In the genomic region with DNA sequence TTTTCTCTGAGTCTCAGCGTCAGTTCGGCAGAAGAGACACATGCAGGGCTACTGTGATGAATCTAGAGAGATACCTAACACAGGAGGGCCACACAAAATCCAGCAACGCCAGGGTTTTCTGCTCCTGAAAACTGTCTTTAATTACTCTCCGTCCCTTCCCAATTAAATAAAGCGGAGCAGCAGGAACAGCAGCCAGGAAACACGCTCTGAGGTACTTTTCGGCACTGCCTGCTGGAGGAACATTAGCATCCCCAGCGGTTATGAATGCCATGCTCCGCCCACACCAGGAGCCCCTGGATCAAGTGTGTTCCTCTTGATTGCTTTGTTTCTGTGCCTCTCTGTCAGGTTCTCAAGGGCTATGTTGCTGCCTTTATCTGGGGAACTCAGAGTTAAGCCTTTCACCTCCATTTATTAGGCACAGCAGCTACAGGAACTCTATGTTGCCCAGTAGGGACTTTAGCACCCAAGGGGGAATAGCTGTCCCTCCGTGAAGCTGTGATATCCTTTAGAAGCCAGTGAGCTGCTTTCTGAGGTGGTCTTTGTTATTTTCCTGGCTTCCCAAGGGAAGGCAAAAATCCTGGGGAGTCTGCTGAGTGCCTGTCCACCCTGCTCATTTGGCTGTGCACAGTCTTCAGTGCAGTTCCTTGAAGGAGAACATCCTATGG, we compare ENCODE assay signal across 9 mouse cellular contexts.
DNase-seq lines count a peak whose midpoint lies in the region; ATAC-seq and TF ChIP-seq lines count a peak whose summit lies in the region.
"Had no signal": no experiment of that assay in that cellular context is flagged by ENCODE, and none has a peak within 500 bp of the region (broad histone marks: within the 10 kb centered on the region; RNA-seq: fewer than 3 reads in every experiment).

No protein-coding gene starts in this region.

- 11% methylated on average over 10 of the region's 10 CpGs for WGBS in heart, embryonic 14.5 days
- WGBS in hindbrain, embryonic 13.5 days = 12% methylated on average over 10 of the region's 10 CpGs
- WGBS in midbrain, postnatal 0 days = 8% methylated on average over 10 of the region's 10 CpGs

- H3K4me3 ChIP-seq in heart, embryonic 14.5 days (ENCODE audit: control insufficient read depth in 1 of 2, insufficient read depth in 1 of 2, low read depth in 1 of 2, low read length in 2 of 2) = no peak overlapping the region
- H3K4me3 ChIP-seq in hindbrain, embryonic 13.5 days = no peak overlapping the region
- no peak overlapping the region for H3K4me3 ChIP-seq in midbrain, postnatal 0 days (ENCODE audit: low read depth, low read length)
- H3K4me3 ChIP-seq: megakaryocyte, embryonic 14.5 days had no signal

- H3K36me3 ChIP-seq in heart, embryonic 14.5 days (ENCODE audit: control insufficient read depth, insufficient read depth, low read length) = no peaks in the 10 kb centered on the region
- no peaks in the 10 kb centered on the region for H3K36me3 ChIP-seq in hindbrain, embryonic 13.5 days
- H3K36me3 ChIP-seq in midbrain, postnatal 0 days (ENCODE audit: insufficient read depth, low read length) = no peaks in the 10 kb centered on the region

- no peak for ATAC-seq in heart, embryonic 14.5 days (ENCODE audit: insufficient number of reproducible peaks, insufficient read depth, low FRiP score, low read depth)
- ATAC-seq in hindbrain, embryonic 13.5 days (ENCODE audit: low FRiP score) = no peak
- ATAC-seq in midbrain, postnatal 0 days (ENCODE audit: low FRiP score) = no peak

- no peak for DNase-seq in heart, postnatal 36 days
- DNase-seq in embryo, embryonic 9.5 days (ENCODE audit: extremely low spot score) = peak; percentile 25
- DNase-seq in midbrain, postnatal 0 days (ENCODE audit: low spot score) = peak; percentile 36
- no peak for DNase-seq in thymus, adult 18-20 months
- no peak for DNase-seq in spleen, postnatal 4 days (ENCODE audit: low spot score in 2 of 2)
- DNase-seq in cerebellum, postnatal 25 days = no peak

- intact Hi-C loops in heart, postnatal 36 days (cut with DNase I) = no loop called here

- no peak overlapping the region for H3K9ac ChIP-seq in heart, embryonic 14.5 days (ENCODE audit: low read length)
- H3K9ac ChIP-seq in hindbrain, embryonic 13.5 days = peak overlapping the region; percentile 10; the same call in 1 of the 2 replicates
- no peak overlapping the region for H3K9ac ChIP-seq in midbrain, postnatal 0 days (replicated peaks; ENCODE audit: low read length, poor library complexity, severe bottlenecking)

- TF ChIP-seq CTCF in midbrain, postnatal 0 days (IDR thresholded peaks at IDR 0.05) = no peak

- H3K4me2 ChIP-seq in heart, embryonic 14.5 days (ENCODE audit: low read length) = peak overlapping the region; percentile 45
- H3K4me2 ChIP-seq in hindbrain, embryonic 13.5 days = peak overlapping the region; percentile 30
- H3K4me2 ChIP-seq in midbrain, postnatal 0 days (ENCODE audit: low read depth, low read length, poor library complexity, severe bottlenecking) = no peak overlapping the region

- H3K27ac ChIP-seq in heart, embryonic 14.5 days (replicated peaks in 1 of 2; ENCODE audit: control insufficient read depth in 1 of 2, insufficient read depth in 1 of 2, low read depth in 2 of 2, low read length in 2 of 2) = no peak overlapping the region
- H3K27ac ChIP-seq in hindbrain, embryonic 13.5 days = peak overlapping the region; percentile 85
- H3K27ac ChIP-seq in midbrain, postnatal 0 days (ENCODE audit: low read depth, low read length) = peak overlapping the region; percentile 34; the same call in 1 of the 2 replicates

- H3K27me3 ChIP-seq in heart, embryonic 14.5 days (ENCODE audit: control insufficient read depth, insufficient read depth, low read length) = no peaks in the 10 kb centered on the region
- H3K27me3 ChIP-seq in hindbrain, embryonic 13.5 days = 0 out of 2 replicates have a peak, but pooled peaks cover 3% of the 10 kb centered on the region
- H3K27me3 ChIP-seq in midbrain, postnatal 0 days (ENCODE audit: insufficient read depth, low read length) = no peaks in the 10 kb centered on the region

- H3K4me1 ChIP-seq in heart, embryonic 14.5 days (ENCODE audit: control insufficient read depth in 2 of 2, insufficient read depth in 2 of 2, low read length in 2 of 2) = peaks cover 7 to 17% of the 10 kb centered on the region in 2 experiments; a peak in 2 of 4 replicates
- H3K4me1 ChIP-seq in hindbrain, embryonic 13.5 days (replicated peaks) = peaks cover 45% of the 10 kb centered on the region
- H3K4me1 ChIP-seq in midbrain, postnatal 0 days (ENCODE audit: insufficient read depth, low read length) = peaks cover 18% of the 10 kb centered on the region

- 0 out of 2 replicates have a peak, but pooled peaks cover 4% of the 10 kb centered on the region for H3K9me3 ChIP-seq in heart, embryonic 14.5 days (ENCODE audit: control insufficient read depth, low read length)
- 0 out of 2 replicates have a peak, but pooled peaks cover 3% of the 10 kb centered on the region for H3K9me3 ChIP-seq in hindbrain, embryonic 13.5 days
- no peaks in the 10 kb centered on the region for H3K9me3 ChIP-seq in midbrain, postnatal 0 days (ENCODE audit: low read length)

Comparison
In these comparisons a context has a peak if more than half of its experiments do, and no peak if none do; other contexts are left out.
1. H3K27ac ChIP-seq: peak in hindbrain, embryonic 13.5 days (single experiment) and midbrain, postnatal 0 days (single experiment); none in heart, embryonic 14.5 days (0 of 2).
2. DNase-seq: peak in embryo, embryonic 9.5 days (single experiment) and midbrain, postnatal 0 days (single experiment); none in heart, postnatal 36 days (0 of 2), thymus, adult 18-20 months (0 of 2), spleen, postnatal 4 days (0 of 2) and cerebellum, postnatal 25 days (0 of 2).